8 mouse cellular contexts compared by ENCODE assay signal in the genomic region with DNA sequence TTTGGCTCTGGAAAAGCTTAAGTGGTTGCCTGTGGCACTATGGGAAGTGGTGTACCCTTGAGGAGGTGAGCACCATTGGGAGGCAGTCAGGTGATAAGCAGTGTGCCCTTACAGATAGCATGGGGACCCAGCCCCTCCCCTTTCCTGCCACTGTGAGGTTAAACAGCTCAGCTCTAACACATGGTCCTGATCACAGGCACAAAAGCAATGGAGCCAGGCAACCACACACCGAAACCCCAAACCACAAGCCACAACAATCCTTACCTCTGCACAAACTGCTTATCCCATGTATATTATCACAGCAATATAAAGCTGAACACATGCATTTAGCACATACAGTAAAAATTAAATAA.
DNase-seq lines count a peak whose midpoint lies in the region; ATAC-seq and TF ChIP-seq lines count a peak whose summit lies in the region.

No protein-coding gene starts in this region.

- H3K27me3 ChIP-seq in hindbrain, embryonic 12.5 days, result no peaks in the 10 kb centered on the region
- no peaks in the 10 kb centered on the region for H3K27me3 ChIP-seq in hindbrain, postnatal 0 days (ENCODE audit: insufficient read depth, low read length)
- H3K27me3 ChIP-seq in G1E (ENCODE audit: insufficient read depth, low read length), result no peaks in the 10 kb centered on the region
- no peaks in the 10 kb centered on the region for H3K27me3 ChIP-seq in myocyte (ENCODE audit: control insufficient read depth, insufficient read depth, insufficient read length)

- no peak overlapping the region for H3ac ChIP-seq in myocyte (ENCODE audit: control insufficient read depth, insufficient read length)

- TF ChIP-seq CTCF in hindbrain, postnatal 0 days (IDR thresholded peaks at IDR 0.05; ENCODE audit: low read depth), result no peak
- TF ChIP-seq CTCF in G1E (IDR thresholded peaks at IDR 0.05; ENCODE audit: low read depth, low read length), result no peak

- no peaks in the 10 kb centered on the region for H3K79me2 ChIP-seq in myocyte (ENCODE audit: control insufficient read depth, insufficient read depth)

- H3K4me3 ChIP-seq in hindbrain, embryonic 12.5 days, result no peak overlapping the region
- H3K4me3 ChIP-seq in hindbrain, postnatal 0 days (ENCODE audit: low read length), result no peak overlapping the region
- no peak overlapping the region for H3K4me3 ChIP-seq in G1E (ENCODE audit: low read depth, low read length)
- no peak overlapping the region for H3K4me3 ChIP-seq in myocyte

- H3K4me1 ChIP-seq in hindbrain, embryonic 12.5 days, result no peaks in the 10 kb centered on the region
- no peaks in the 10 kb centered on the region for H3K4me1 ChIP-seq in hindbrain, postnatal 0 days (ENCODE audit: insufficient read depth, low read length)
- H3K4me1 ChIP-seq in G1E (ENCODE audit: insufficient read depth, low read depth, low read length), result peaks cover 17% of the 10 kb centered on the region

- no peaks in the 10 kb centered on the region for H3K36me3 ChIP-seq in hindbrain, embryonic 12.5 days
- no peaks in the 10 kb centered on the region for H3K36me3 ChIP-seq in hindbrain, postnatal 0 days (ENCODE audit: insufficient read depth, low read length)
- H3K36me3 ChIP-seq in G1E (replicated peaks) (peaks cover 32% of the 10 kb centered on the region), myocyte (ENCODE audit: control insufficient read depth, insufficient read depth) (peaks cover 17% of the 10 kb centered on the region)

- H3K9ac ChIP-seq in hindbrain, embryonic 12.5 days, result no peak overlapping the region
- H3K9ac ChIP-seq in hindbrain, postnatal 0 days (replicated peaks; ENCODE audit: low read length), result no peak overlapping the region

- no peak overlapping the region for H3K4me2 ChIP-seq in hindbrain, embryonic 12.5 days (replicated peaks)
- no peak overlapping the region for H3K4me2 ChIP-seq in hindbrain, postnatal 0 days (ENCODE audit: low read depth, low read length)
- peak overlapping the region; percentile 69 for H3K4me2 ChIP-seq in myocyte (ENCODE audit: low read depth)

- H3K27ac ChIP-seq in hindbrain, embryonic 12.5 days, result no peak overlapping the region
- no peak overlapping the region for H3K27ac ChIP-seq in hindbrain, postnatal 0 days

- ATAC-seq in hindbrain, embryonic 12.5 days (ENCODE audit: low FRiP score), result peak; percentile 29; the same call in 1 of the 2 replicates
- ATAC-seq in hindbrain, postnatal 0 days, result no peak
- peak; percentile 90 for ATAC-seq in G1E (ENCODE audit: extremely low read depth, insufficient number of reproducible peaks, low FRiP score, poor library complexity, severe bottlenecking)
- ATAC-seq in hematopoietic stem cell, adult 5-6 weeks (replicated peaks in 1 of 2; ENCODE audit: insufficient read depth in 1 of 2, low FRiP score in 2 of 2, low TSS enrichment in 1 of 2, low read depth in 1 of 2, poor library complexity in 2 of 2, severe bottlenecking in 2 of 2), result peak; percentile 93 to 97

- no peaks in the 10 kb centered on the region for H3K9me3 ChIP-seq in hindbrain, embryonic 12.5 days (replicated peaks)
- no peaks in the 10 kb centered on the region for H3K9me3 ChIP-seq in hindbrain, postnatal 0 days (ENCODE audit: low read length)
- no peaks in the 10 kb centered on the region for H3K9me3 ChIP-seq in G1E (replicated peaks)

- no peak for TF ChIP-seq POLR2A in myocyte (IDR thresholded peaks at IDR 0.05; ENCODE audit: insufficient read length, low read depth)

- 61% methylated on average over 1 of the region's 1 CpGs for WGBS in hindbrain, embryonic 12.5 days
- 84% methylated on average over 1 of the region's 1 CpGs for WGBS in hindbrain, postnatal 0 days

- no peak for DNase-seq in hindbrain, postnatal 0 days (ENCODE audit: low spot score)
- DNase-seq in G1E (ENCODE audit: low spot score), result peak; percentile 18
- DNase-seq in gastrocnemius, adult 18-20 months (ENCODE audit: low spot score), result no peak
- DNase-seq in adrenal gland, postnatal 36 days, result no peak
- no peak for DNase-seq in left cerebral cortex, adult 9 months (ENCODE audit: low spot score in 2 of 2)

TF ChIP-seq in myocyte, 11 proteins besides CTCF, POLR2A, EP300 and RAD21:
- no peak for TF ChIP-seq REST (IDR thresholded peaks at IDR 0.05; ENCODE audit: insufficient read depth, insufficient read length)
- no peak for TF ChIP-seq CEBPB (IDR thresholded peaks at IDR 0.05; ENCODE audit: insufficient read depth, poor library complexity, severe bottlenecking)
- no peak for TF ChIP-seq SRF (IDR thresholded peaks at IDR 0.05; ENCODE audit: control insufficient read depth, insufficient read length, low read depth)
- TF ChIP-seq MYOG (IDR thresholded peaks at IDR 0.05; ENCODE audit: control insufficient read depth in 1 of 3, insufficient read depth in 1 of 3, insufficient read length in 2 of 3, low read depth in 2 of 3), result peak in 1 of 3 experiments; percentile 48
- TF ChIP-seq MYOD1 (IDR thresholded peaks at IDR 0.05; ENCODE audit: control insufficient read depth in 1 of 3, insufficient read length in 2 of 3, low read depth in 2 of 3), result peak in 1 of 3 experiments; percentile 22
- TF ChIP-seq POLR2AphosphoS2 (IDR thresholded peaks at IDR 0.05; ENCODE audit: insufficient read length, low read depth), result no peak
- no peak for TF ChIP-seq TCF3 (IDR thresholded peaks at IDR 0.05; ENCODE audit: insufficient read length, low read depth)
- TF ChIP-seq E2F4 (IDR thresholded peaks at IDR 0.05; ENCODE audit: insufficient read depth), result no peak
